Mouse (Mus musculus) thymus, postnatal 4 days (tissue): Measurements from ENCODE around the gene Ccdc88c.

ENCODE experiments used
- DNase-seq: peaks from one replicate; pipeline ENCODE4 v3.0.0; 2021

The Ccdc88c gene

GRCm38 (mm10) chr12:101028954-101029731 lies at the start of gene Ccdc88c:
Ccdc88c (minus strand) TSS chr12:101029056.
- DNase-seq: peak; percentile 99

- DNase-seq: no peak
Measured at GRCm38 (mm10) chr12:101077955-101078354, 49.1 kb upstream of the Ccdc88c start.

- no peak for DNase-seq
Measured at GRCm38 (mm10) chr12:101075433-101075832, 46.6 kb upstream of the Ccdc88c start.

GRCm38 (mm10) chr12:101074821-101075429 lies 46.1 kb upstream of the Ccdc88c start:
- DNase-seq: no peak

GRCm38 (mm10) chr12:101069813-101070212 lies 41.0 kb upstream of the Ccdc88c start:
- no peak for DNase-seq

- DNase-seq: no peak
Measured at GRCm38 (mm10) chr12:101066329-101066728, 37.5 kb upstream of the Ccdc88c start.

- no peak for DNase-seq
Measured at GRCm38 (mm10) chr12:101039956-101040355, 11.1 kb upstream of the Ccdc88c start.

- no peak for DNase-seq
Measured at GRCm38 (mm10) chr12:101028247-101028953, 456 bp downstream of the Ccdc88c start.

- DNase-seq: peak; percentile 60
Measured at GRCm38 (mm10) chr12:101027451-101028246, 1.2 kb downstream of the Ccdc88c start.

- no peak for DNase-seq
Measured at GRCm38 (mm10) chr12:101026946-101027345, 1.9 kb downstream of the Ccdc88c start.

- peak; percentile 43 for DNase-seq
Measured at GRCm38 (mm10) chr12:101026518-101026917, 2.3 kb downstream of the Ccdc88c start.

- peak; percentile 5 for DNase-seq
Measured at GRCm38 (mm10) chr12:101026025-101026424, 2.8 kb downstream of the Ccdc88c start.

- peak; percentile 16 for DNase-seq
Measured at GRCm38 (mm10) chr12:101025379-101025778, 3.5 kb downstream of the Ccdc88c start.

- DNase-seq: peak; percentile 6
Measured at GRCm38 (mm10) chr12:101024824-101025223, 4.0 kb downstream of the Ccdc88c start.

- peak; percentile 9 for DNase-seq
Measured at GRCm38 (mm10) chr12:101023143-101023542, 5.7 kb downstream of the Ccdc88c start.

GRCm38 (mm10) chr12:101022353-101022752 lies 6.5 kb downstream of the Ccdc88c start:
- DNase-seq: peak; percentile 13

- DNase-seq: peak; percentile 10
Measured at GRCm38 (mm10) chr12:101021484-101022226, 7.2 kb downstream of the Ccdc88c start.

- peak; percentile 6 for DNase-seq
Measured at GRCm38 (mm10) chr12:101020210-101021015, 8.4 kb downstream of the Ccdc88c start.

GRCm38 (mm10) chr12:101019443-101019842 lies 9.4 kb downstream of the Ccdc88c start:
- DNase-seq: peak; percentile 10

GRCm38 (mm10) chr12:101019031-101019430 lies 9.8 kb downstream of the Ccdc88c start:
- DNase-seq: peak; percentile 9

GRCm38 (mm10) chr12:101017971-101018371 lies 10.9 kb downstream of the Ccdc88c start:
- peak; percentile 82 for DNase-seq
